Mouse (Mus musculus): ENCODE data around the gene Sufu. TPM values are rescaled to one million over a fixed set of nuclear protein-coding genes. Genes with fewer than 3 reads are reported as not detected.

Gene Sufu
- 5.9 and 6.6 TPM in 2 replicates for polyA plus RNA-seq (2012; rRNA removed)

GRCm38 (mm10) chr19:46396686-46397435 lies at the start of gene Sufu:
TSS of gene Sufu (plus strand) at chr19:46396896.

GRCm38 (mm10) chr19:46350168-46350932 lies 46.3 kb upstream of the Sufu start, which contains the start of gene 2310034G01Rik:
TSS of gene 2310034G01Rik (minus strand) at chr19:46350302.

GRCm38 (mm10) chr19:46395109-46396009 lies 1.3 kb upstream of the Sufu start, which contains the start of gene Actr1a:
TSS of gene Actr1a (minus strand) at chr19:46395748.

GRCm38 (mm10) chr19:46501401-46502068 lies 104.8 kb downstream of the Sufu start, which contains the start of gene Trim8:
TSS of gene Trim8 (plus strand) at chr19:46501702.

Other genes starting within 250 kb of the Sufu start
- gene Pitx3, start 248.6 kb upstream of the Sufu start, polyA plus RNA-seq (2012; rRNA removed), result 0.42 and 0.43 TPM in 2 replicates
- 78.9 and 80.0 TPM in 2 replicates for gene Gbf1, start 244.4 kb upstream of the Sufu start, polyA plus RNA-seq (2012; rRNA removed)
- gene Nfkb2, start 92.6 kb upstream of the Sufu start, polyA plus RNA-seq (2012; rRNA removed), result 28.3 and 37.0 TPM in 2 replicates
- 54.5 and 76.6 TPM in 2 replicates for gene Psd, start 69.7 kb upstream of the Sufu start, polyA plus RNA-seq (2012; rRNA removed)
- 14.8 and 29.8 TPM in 2 replicates for gene Fbxl15, start 68.7 kb upstream of the Sufu start, polyA plus RNA-seq (2012; rRNA removed)
- 17.1 and 19.1 TPM in 2 replicates for gene Cuedc2, start 58.2 kb upstream of the Sufu start, polyA plus RNA-seq (2012; rRNA removed)
- 14.8 and 17.2 TPM in 2 replicates for gene Mfsd13a, start 55.8 kb upstream of the Sufu start, polyA plus RNA-seq (2012; rRNA removed)
- 0.26 and 0.32 TPM in 2 replicates for gene 2310034G01Rik, start 46.6 kb upstream of the Sufu start, polyA plus RNA-seq (2012; rRNA removed)
- gene Actr1a, start 1.1 kb upstream of the Sufu start, polyA plus RNA-seq (2012; rRNA removed), result 41.1 and 44.0 TPM in 2 replicates
- 37.3 and 56.3 TPM in 2 replicates for gene Trim8, start 104.8 kb downstream of the Sufu start, polyA plus RNA-seq (2012; rRNA removed)
- 2.3 and 2.7 TPM in 2 replicates for gene Arl3, start 176.3 kb downstream of the Sufu start, polyA plus RNA-seq (2012; rRNA removed)
- gene Sfxn2, start 176.5 kb downstream of the Sufu start, polyA plus RNA-seq (2012; rRNA removed), result 1.1 and 1.8 TPM in 2 replicates
- gene Wbp1l, start 202.2 kb downstream of the Sufu start, polyA plus RNA-seq (2012; rRNA removed), result 36.8 and 41.6 TPM in 2 replicates